In genomic region chr12:25318072-25318671, GRCm38 (mm10) we compare ENCODE assay signal across 25 mouse cellular contexts.
A peak's percentile ranks its signal among the peaks of the same experiment; 100 is the strongest.
DNase-seq lines count a peak whose midpoint lies in the region; ATAC-seq and TF ChIP-seq lines count a peak whose summit lies in the region.
"Had no signal": no experiment of that assay in that cellular context is flagged by ENCODE, and none has a peak within 500 bp of the region (broad histone marks: within the 10 kb centered on the region; RNA-seq: fewer than 3 reads in every experiment).

No protein-coding gene starts in this region.

- no peaks in the 10 kb centered on the region for H3K27me3 ChIP-seq in heart, embryonic 11.5 days (ENCODE audit: control insufficient read depth, insufficient read depth, low read length)
- H3K27me3 ChIP-seq in heart, postnatal 0 days (ENCODE audit: control insufficient read depth, insufficient read depth, low read length) = no peaks in the 10 kb centered on the region
- H3K27me3 ChIP-seq: embryonic facial prominence, embryonic 12.5 days; intestine, embryonic 15.5 days; limb, embryonic 13.5 days; liver, embryonic 12.5 days; Patski had no signal

- no peaks in the 10 kb centered on the region for H3K36me3 ChIP-seq in heart, embryonic 11.5 days (ENCODE audit: control insufficient read depth, insufficient read depth, low read length)
- H3K36me3 ChIP-seq in heart, postnatal 0 days (replicated peaks; ENCODE audit: control insufficient read depth, insufficient read depth, low read length) = no peaks in the 10 kb centered on the region
- H3K36me3 ChIP-seq: embryonic facial prominence, embryonic 12.5 days; G1E; hindbrain, embryonic 10.5 days; intestine, embryonic 15.5 days; limb, embryonic 13.5 days; liver, embryonic 12.5 days; midbrain, embryonic 10.5 days had no signal

- H3K9me3 ChIP-seq in heart, embryonic 11.5 days (replicated peaks; ENCODE audit: control insufficient read depth, low read length) = no peaks in the 10 kb centered on the region
- H3K9me3 ChIP-seq in heart, postnatal 0 days (replicated peaks; ENCODE audit: control insufficient read depth, low read length) = no peaks in the 10 kb centered on the region
- H3K9me3 ChIP-seq: embryonic facial prominence, embryonic 12.5 days; hindbrain, embryonic 10.5 days; intestine, embryonic 15.5 days; limb, embryonic 13.5 days; liver, embryonic 12.5 days; midbrain, embryonic 10.5 days had no signal

- intact Hi-C loops in heart, postnatal 10 days (cut with DNase I) = no loop called here

- H3K4me3 ChIP-seq in heart, embryonic 11.5 days (ENCODE audit: low read depth, low read length) = no peak overlapping the region
- no peak overlapping the region for H3K4me3 ChIP-seq in heart, postnatal 0 days (ENCODE audit: low read depth, low read length)
- H3K4me3 ChIP-seq: embryonic facial prominence, embryonic 12.5 days; hindbrain, embryonic 10.5 days; intestine, embryonic 15.5 days; limb, embryonic 13.5 days; liver, embryonic 12.5 days; midbrain, embryonic 10.5 days had no signal

- H3K4me1 ChIP-seq in heart, embryonic 11.5 days (ENCODE audit: control insufficient read depth, insufficient read depth, low read length) = peaks cover 12% of the 10 kb centered on the region; the same call in 1 of the 2 replicates
- H3K4me1 ChIP-seq in heart, postnatal 0 days (ENCODE audit: control insufficient read depth, insufficient read depth) = peaks cover 6% of the 10 kb centered on the region
- H3K4me1 ChIP-seq: embryonic facial prominence, embryonic 12.5 days; hindbrain, embryonic 10.5 days; intestine, embryonic 15.5 days; liver, embryonic 12.5 days; midbrain, embryonic 10.5 days had no signal

- WGBS in heart, embryonic 11.5 days (ENCODE audit: insufficient replicate concordance) = 60% methylated on average over 4 of the region's 4 CpGs
- 22% methylated on average over 4 of the region's 4 CpGs for WGBS in heart, postnatal 0 days

- no peak for DNase-seq in heart, adult 11 months
- DNase-seq in heart, postnatal 0 days (ENCODE audit: low spot score) = peak; percentile 85
- no peak for DNase-seq in heart, adult 8-10 months (ENCODE audit: low spot score)
- peak; percentile 23 for DNase-seq in ovary, adult 18-20 months (ENCODE audit: low spot score)
- no peak for DNase-seq in ovary, postnatal 14 days (ENCODE audit: low spot score)
- peak; percentile 39 to 40 for DNase-seq in heart, postnatal 10 days
- DNase-seq: B cell, adult 2 months; cerebellum, adult 18-20 months; cerebellum, postnatal 14 days; forebrain, postnatal 0 days; gastrocnemius, postnatal 14 days; kidney, postnatal 4 days; lung, adult 18-20 months; lung, postnatal 10 days had no signal

- H3K4me2 ChIP-seq in heart, embryonic 11.5 days = no peak overlapping the region
- H3K4me2 ChIP-seq in heart, postnatal 0 days (ENCODE audit: low read depth, low read length) = no peak overlapping the region
- H3K4me2 ChIP-seq: embryonic facial prominence, embryonic 12.5 days; intestine, embryonic 15.5 days; limb, embryonic 13.5 days; liver, embryonic 12.5 days had no signal

- peak overlapping the region; percentile 34; the same call in 1 of the 2 replicates for H3K9ac ChIP-seq in heart, embryonic 11.5 days (ENCODE audit: low read depth, low read length)
- H3K9ac ChIP-seq in heart, postnatal 0 days (replicated peaks; ENCODE audit: low read depth, low read length) = no peak overlapping the region
- H3K9ac ChIP-seq: embryonic facial prominence, embryonic 12.5 days; forebrain, postnatal 0 days; intestine, embryonic 15.5 days; limb, embryonic 13.5 days; liver, embryonic 12.5 days had no signal

- TF ChIP-seq EP300 in heart, postnatal 0 days (IDR thresholded peaks at IDR 0.05; ENCODE audit: low read depth) = peak; percentile 52; the same call in 1 of the 2 replicates

- ATAC-seq in heart, embryonic 11.5 days (replicated peaks; ENCODE audit: insufficient number of reproducible peaks, low FRiP score, low TSS enrichment) = 0 out of 2 replicates have a peak, but pooled peaks have one; percentile 35
- ATAC-seq in heart, postnatal 0 days (ENCODE audit: insufficient read depth, low read depth) = peak; percentile 92
- ATAC-seq in cerebellum, adult (ENCODE audit: insufficient number of reproducible peaks, low FRiP score, low TSS enrichment) = no peak
- ATAC-seq: forebrain, postnatal 0 days; hindbrain, embryonic 16.5 days; intestine, embryonic 15.5 days; liver, embryonic 12.5 days; Patski had no signal

- no peak for TF ChIP-seq CTCF in heart, postnatal 0 days (IDR thresholded peaks at IDR 0.05; ENCODE audit: low read depth)

- peak overlapping the region; percentile 68 for H3K27ac ChIP-seq in heart, embryonic 11.5 days (ENCODE audit: low read depth, low read length)
- H3K27ac ChIP-seq in heart, postnatal 0 days (ENCODE audit: low read depth) = peak overlapping the region; percentile 70
- H3K27ac ChIP-seq: embryonic facial prominence, embryonic 12.5 days; hindbrain, embryonic 10.5 days; intestine, embryonic 15.5 days; limb, embryonic 13.5 days; liver, embryonic 12.5 days; midbrain, embryonic 10.5 days had no signal

Comparison
In these comparisons a context has a peak if more than half of its experiments do, and no peak if none do; other contexts are left out.
1. DNase-seq: peak in heart, postnatal 0 days (single experiment), ovary, adult 18-20 months (single experiment) and heart, postnatal 10 days (2 of 2); none in heart, adult 11 months (single experiment), heart, adult 8-10 months (single experiment) and ovary, postnatal 14 days (single experiment).